Mouse (Mus musculus) left cerebral cortex, adult 2 months (tissue): Measurements from ENCODE around the gene Pik3r1. TPM values are rescaled to one million over a fixed set of nuclear protein-coding genes. Genes with fewer than 3 reads are reported as not detected.

ENCODE experiments used
- DNase-seq, 2 experiments: peaks; one replicate each; pipeline ENCODE4 v3.0.0; 2021 to 2022; ENCODE audit warnings: low spot score in 2 of 2, mixed read lengths in 1 of 2; ENCODE audit errors: extremely low spot score in 1 of 2
- H3K27ac ChIP-seq: fragments of 200-600 bp; 2 replicates; pipeline ENCODE4 v1.8.1; 2022
- H3K4me3 ChIP-seq: fragments of 200-600 bp; 2 replicates; pipeline ENCODE4 v1.8.1; 2022
- CTCF ChIP-seq: fragments of 200-600 bp; IDR thresholded peaks from 2 replicates; pipeline ENCODE4 v1.8.1; 2022; ENCODE audit warnings: antibody characterized with exemption, mild to moderate bottlenecking, moderate library complexity
- intact Hi-C: fragments of 180-260 bp; cut with DNase I; formaldehyde crosslinking; loops from one replicate; pipeline ENCODE4 v1.15.1; 2025
- long read RNA-seq, 2 experiments: library from polyadenylated mRNA; stranded (forward); transcript quantifications; one replicate each; pipeline ENCODE4 v2.0.0; 2021; ENCODE audit warnings: borderline mapping rate in 2 of 2
- total RNA-seq, 2 experiments: library from RNA; stranded (reverse); gene quantifications; 2 replicates each; pipeline ENCODE4 v1.2.3; 2021

Gene Pik3r1
- 100 to 1,000 TPM; 136 to 159 TPM for total RNA-seq
- long read RNA-seq, experiment 1, full-length matches to known transcripts, result 30 of 49 reads
- long read RNA-seq, experiment 1, partial matches to known transcripts, result 6 of 49 reads
- long read RNA-seq, experiment 1, other reads (novel, unspliced or antisense), result 13 of 49 reads
- long read RNA-seq, experiment 2, full-length matches to known transcripts, result 8 of 22 reads
- long read RNA-seq, experiment 2, partial matches to known transcripts, result 4 of 22 reads
- long read RNA-seq, experiment 2, other reads (novel, unspliced or antisense), result 10 of 22 reads

- peak; percentile 95 to 96 for DNase-seq
- peak within 1 kb of the TSS; percentile 77 for H3K4me3 ChIP-seq
- H3K27ac ChIP-seq, result peak within 1 kb of the TSS; percentile 93
- TF ChIP-seq CTCF, result no peak; the same call in none of the 2 replicates
- intact Hi-C loops, result loop anchor here (1.0 to 10.0 kb wide), 5 partner anchors 33 to 877 kb away; no protein-coding TSS in a partner anchor
These were observed at the start of gene Pik3r1 for GRCm38 (mm10) chr13:101767809-101768629. Pik3r1 (minus strand) TSS chr13:101768217.

GRCm38 (mm10) chr13:101813267-101813900 is 45.4 kb upstream of the Pik3r1 start:
- no peak for DNase-seq
- Histone ChIP-seq H3K27ac (no peak overlapping the region), H3K4me3 (no peak overlapping the region)
- TF ChIP-seq CTCF, result no peak
- intact Hi-C loops, result loop anchor here (1.0 kb wide), 1 partner anchor 45 kb away; the partner anchor contains the start of gene Pik3r1

GRCm38 (mm10) chr13:101812341-101812740 is 44.3 kb upstream of the Pik3r1 start:
- Histone ChIP-seq H3K4me3 (no peak overlapping the region), H3K27ac (peak overlapping the region; percentile 65)
- intact Hi-C loops, result no loop called here
- TF ChIP-seq CTCF, result no peak
- no peak for DNase-seq

GRCm38 (mm10) chr13:101811882-101812281 is 43.9 kb upstream of the Pik3r1 start:
- intact Hi-C loops, result no loop called here

DNA sequence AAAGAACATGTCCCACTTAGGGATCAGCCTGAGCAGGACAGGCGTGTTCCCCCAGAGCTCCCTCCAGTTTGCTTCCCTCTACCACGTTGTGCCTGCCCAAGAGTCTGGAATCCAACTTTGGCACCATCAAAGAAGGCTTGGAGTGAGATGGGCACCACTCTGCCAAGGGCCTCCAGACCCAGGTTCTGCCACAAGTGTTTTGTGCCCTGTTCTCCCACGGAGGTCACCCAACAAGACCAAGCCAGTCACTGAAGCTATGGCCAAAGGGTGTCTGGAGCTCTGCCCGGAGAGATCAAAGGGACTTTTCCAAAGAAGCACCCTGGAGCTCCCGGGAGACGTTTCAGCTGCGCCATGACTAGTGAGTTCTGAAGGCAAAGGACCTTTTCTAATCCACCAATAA is 42.6 kb upstream of the Pik3r1 start:
- no peak for TF ChIP-seq CTCF
- Histone ChIP-seq H3K4me3 (no peak overlapping the region), H3K27ac (0 out of 2 replicates have a peak overlapping the region, but pooled peaks have one; percentile 19)
- peak; percentile 31 to 53 for DNase-seq
- intact Hi-C loops, result no loop called here

More at GRCm38 (mm10) chr13:101811882-101812281, 43.9 kb upstream of the Pik3r1 start:
- DNase-seq, result peak; percentile 18 to 34
- Histone ChIP-seq H3K4me3 (no peak overlapping the region), H3K27ac (peak overlapping the region; percentile 65)
- TF ChIP-seq CTCF, result no peak

GRCm38 (mm10) chr13:101809796-101810195 is 41.8 kb upstream of the Pik3r1 start:
- H3K4me3 ChIP-seq, result no peak overlapping the region
- no peak overlapping the region for H3K27ac ChIP-seq
- TF ChIP-seq CTCF, result no peak
- intact Hi-C loops, result no loop called here
- DNase-seq, result no peak

- intact Hi-C loops, result no loop called here
- no peak for DNase-seq
- TF ChIP-seq CTCF, result no peak
- H3K27ac ChIP-seq, result no peak overlapping the region
- H3K4me3 ChIP-seq, result no peak overlapping the region
These were observed 37.6 kb upstream of the Pik3r1 start for GRCm38 (mm10) chr13:101805559-101806091.

GRCm38 (mm10) chr13:101801372-101802186 is 33.6 kb upstream of the Pik3r1 start:
- no peak for TF ChIP-seq CTCF
- peak; percentile 66 to 68 for DNase-seq
- Histone ChIP-seq H3K4me3 (peak overlapping the region; percentile 50), H3K27ac (peak overlapping the region; percentile 86)
- intact Hi-C loops, result loop anchor here (2.0 kb wide), 1 partner anchor 33 kb away; the partner anchor contains the start of gene Pik3r1

GRCm38 (mm10) chr13:101800833-101801371 is 32.9 kb upstream of the Pik3r1 start:
- Histone ChIP-seq H3K27ac (peak overlapping the region; percentile 36; the same call in 1 of the 2 replicates), H3K4me3 (peak overlapping the region; percentile 50)
- TF ChIP-seq CTCF, result no peak
- intact Hi-C loops, result loop anchor here (2.0 kb wide), 1 partner anchor 32 kb away; the partner anchor contains the start of gene Pik3r1
- DNase-seq, result no peak

GRCm38 (mm10) chr13:101800021-101800596 is 32.1 kb upstream of the Pik3r1 start:
- TF ChIP-seq CTCF, result no peak
- intact Hi-C loops, result loop anchor here (2.0 kb wide), 1 partner anchor 31 kb away; the partner anchor contains the start of gene Pik3r1
- Histone ChIP-seq H3K27ac (no peak overlapping the region), H3K4me3 (no peak overlapping the region)
- no peak for DNase-seq
